In the genomic region with DNA sequence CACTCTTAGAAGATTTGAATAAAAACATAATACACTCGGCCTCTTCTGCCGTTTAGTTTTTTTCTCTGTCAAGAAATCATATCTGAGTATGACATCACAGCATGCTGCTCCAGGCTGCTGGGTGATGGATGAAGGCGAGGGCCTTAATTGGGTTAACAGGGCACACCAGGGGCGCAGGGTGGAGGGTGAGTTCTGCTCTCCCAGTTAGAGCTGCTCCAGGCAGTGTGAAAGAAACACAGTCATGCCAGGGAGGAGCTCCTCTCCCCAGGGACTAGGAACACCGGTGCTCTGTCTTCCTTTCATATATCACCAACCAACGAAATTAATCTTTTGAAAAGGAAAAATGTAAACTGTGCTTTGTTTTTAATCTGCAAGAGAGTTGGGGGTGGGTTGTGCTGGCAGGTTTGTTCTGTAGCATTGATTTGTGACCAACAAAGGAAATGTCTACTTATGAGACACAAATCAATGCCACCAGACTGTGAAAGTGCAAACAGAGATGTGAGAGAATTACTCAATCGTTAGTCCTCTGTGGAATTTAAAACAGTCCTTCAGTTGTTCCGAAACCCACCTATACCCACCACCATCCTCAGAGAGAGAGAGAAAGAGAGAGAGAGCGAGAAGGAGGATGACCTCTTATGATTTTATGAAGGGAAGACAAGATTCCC, we compare ENCODE assay signal across 10 mouse cellular contexts.
DNase-seq lines count a peak whose midpoint lies in the region; ATAC-seq and TF ChIP-seq lines count a peak whose summit lies in the region.
"Had no signal": no experiment of that assay in that cellular context is flagged by ENCODE, and none has a peak within 500 bp of the region (broad histone marks: within the 10 kb centered on the region; RNA-seq: fewer than 3 reads in every experiment).

No protein-coding gene starts in this region.

- no peaks in the 10 kb centered on the region for H3K9me3 ChIP-seq in midbrain, embryonic 13.5 days
- H3K9me3 ChIP-seq in midbrain, embryonic 11.5 days (ENCODE audit: control insufficient read depth, low read length) = no peaks in the 10 kb centered on the region
- no peaks in the 10 kb centered on the region for H3K9me3 ChIP-seq in stomach, embryonic 16.5 days (replicated peaks; ENCODE audit: control insufficient read depth, low read length)

- H3K4me2 ChIP-seq in midbrain, embryonic 13.5 days (replicated peaks) = no peak overlapping the region
- no peak overlapping the region for H3K4me2 ChIP-seq in midbrain, embryonic 11.5 days
- H3K4me2 ChIP-seq in stomach, embryonic 16.5 days (ENCODE audit: low read depth, low read length) = no peak overlapping the region

- WGBS in midbrain, embryonic 13.5 days = 51% methylated on average over 9 of the region's 9 CpGs
- 73% methylated on average over 9 of the region's 9 CpGs for WGBS in midbrain, embryonic 11.5 days
- WGBS in kidney, adult 2 months = 28% methylated on average over 9 of the region's 9 CpGs
- WGBS in stomach, embryonic 16.5 days = 20% methylated on average over 9 of the region's 9 CpGs

- DNase-seq in adrenal gland, postnatal 14 days = peak; percentile 62
- no peak for DNase-seq in adrenal gland, adult 18-20 months (ENCODE audit: low spot score in 2 of 2)
- no peak for DNase-seq in midbrain, embryonic 11.5 days (ENCODE audit: low spot score, missing footprints)
- DNase-seq in kidney, adult 2 months = peak; percentile 43
- no peak for DNase-seq in urinary bladder, adult 2 months (ENCODE audit: low spot score)
- no peak for DNase-seq in cerebellum, postnatal 10 days
- DNase-seq: thymus, postnatal 14 days had no signal

- H3K36me3 ChIP-seq in midbrain, embryonic 13.5 days = no peaks in the 10 kb centered on the region
- no peaks in the 10 kb centered on the region for H3K36me3 ChIP-seq in midbrain, embryonic 11.5 days (ENCODE audit: control insufficient read depth, insufficient read depth, low read length)
- H3K36me3 ChIP-seq in kidney, adult 2 months (ENCODE audit: control insufficient read depth, insufficient read depth, low read length) = no peaks in the 10 kb centered on the region
- no peaks in the 10 kb centered on the region for H3K36me3 ChIP-seq in stomach, embryonic 16.5 days (ENCODE audit: control insufficient read depth, insufficient read depth, low read length)

- peak; percentile 63; the same call in 1 of the 2 replicates for ATAC-seq in midbrain, embryonic 13.5 days
- ATAC-seq in midbrain, embryonic 11.5 days (ENCODE audit: low FRiP score) = no peak
- ATAC-seq in stomach, embryonic 16.5 days (ENCODE audit: insufficient read depth, low FRiP score) = peak; percentile 79

- no peak overlapping the region for H3K4me3 ChIP-seq in midbrain, embryonic 13.5 days (replicated peaks)
- no peak overlapping the region for H3K4me3 ChIP-seq in midbrain, embryonic 11.5 days (ENCODE audit: low read depth, low read length)
- H3K4me3 ChIP-seq in kidney, adult 2 months (ENCODE audit: insufficient read depth, low read depth, low read length) = no peak overlapping the region
- no peak overlapping the region for H3K4me3 ChIP-seq in stomach, embryonic 16.5 days (replicated peaks; ENCODE audit: low read length)

- no peak overlapping the region for H3K9ac ChIP-seq in midbrain, embryonic 13.5 days (replicated peaks)
- H3K9ac ChIP-seq in midbrain, embryonic 11.5 days (ENCODE audit: low read length) = no peak overlapping the region
- no peak overlapping the region for H3K9ac ChIP-seq in stomach, embryonic 16.5 days (ENCODE audit: low read length)
- H3K9ac ChIP-seq: liver, embryonic 14.5 days had no signal

- H3K4me1 ChIP-seq in midbrain, embryonic 13.5 days (replicated peaks) = peaks cover 51% of the 10 kb centered on the region
- H3K4me1 ChIP-seq in midbrain, embryonic 11.5 days (ENCODE audit: control insufficient read depth, insufficient read depth, low read length) = peaks cover 18% of the 10 kb centered on the region; the same call in 1 of the 2 replicates
- H3K4me1 ChIP-seq in kidney, adult 2 months (ENCODE audit: control insufficient read depth, insufficient read depth, low read length) = peaks cover 34% of the 10 kb centered on the region
- H3K4me1 ChIP-seq in stomach, embryonic 16.5 days (ENCODE audit: control insufficient read depth, insufficient read depth, low read length) = peaks cover 18% of the 10 kb centered on the region

- TF ChIP-seq POLR2A in kidney, adult 2 months (IDR thresholded peaks at IDR 0.05; ENCODE audit: low read depth, low read length) = no peak

- no peak for TF ChIP-seq CTCF in kidney, adult 2 months (conservative IDR thresholded peaks at IDR 0.05; ENCODE audit: insufficient read depth, insufficient read length, low read depth, low read length)

- H3K27ac ChIP-seq in midbrain, embryonic 13.5 days = peak overlapping the region; percentile 37; the same call in 1 of the 2 replicates
- H3K27ac ChIP-seq in midbrain, embryonic 11.5 days (ENCODE audit: low read depth, low read length) = no peak overlapping the region; the same call in 1 of the 2 replicates
- H3K27ac ChIP-seq in kidney, adult 2 months (ENCODE audit: insufficient read depth, low read depth, low read length) = peak overlapping the region; percentile 52
- peak overlapping the region; percentile 43 for H3K27ac ChIP-seq in stomach, embryonic 16.5 days (ENCODE audit: low read length)
- H3K27ac ChIP-seq: liver, embryonic 14.5 days had no signal

- no peaks in the 10 kb centered on the region for H3K27me3 ChIP-seq in midbrain, embryonic 13.5 days
- H3K27me3 ChIP-seq in midbrain, embryonic 11.5 days (ENCODE audit: control insufficient read depth, insufficient read depth, low read length) = no peaks in the 10 kb centered on the region
- no peaks in the 10 kb centered on the region for H3K27me3 ChIP-seq in kidney, adult 2 months (replicated peaks; ENCODE audit: control insufficient read depth, insufficient read depth, low read length)
- no peaks in the 10 kb centered on the region for H3K27me3 ChIP-seq in stomach, embryonic 16.5 days (ENCODE audit: control insufficient read depth, insufficient read depth, low read length)

Comparison
In these comparisons a context has a peak if more than half of its experiments do, and no peak if none do; other contexts are left out.
1. DNase-seq: peak in adrenal gland, postnatal 14 days (single experiment) and kidney, adult 2 months (single experiment); none in adrenal gland, adult 18-20 months (0 of 2), midbrain, embryonic 11.5 days (single experiment), urinary bladder, adult 2 months (single experiment) and cerebellum, postnatal 10 days (0 of 2).